Mouse (Mus musculus) erythroblast, adult 5-6 weeks (primary cell): Measurements from ENCODE around the gene Hexa. TPM values are rescaled to one million over a fixed set of nuclear protein-coding genes. Genes with fewer than 3 reads are reported as not detected.

Source experiments
- ATAC-seq: replicated peaks from 2 replicates; pipeline ENCODE4 v1.8.0; 2016; ENCODE audit warnings: moderate number of reproducible peaks, mild to moderate bottlenecking, moderate TSS enrichment, inconsistent platforms; ENCODE audit not compliant: poor library complexity, low FRiP score, severe bottlenecking
- total RNA-seq, 2 experiments: library from RNA; stranded (forward) in 1 of 2; stranded (reverse) in 1 of 2; fragments of 150-400 nt in 1 of 2; fragments of 200-764, 138-1000 nt in 1 of 2; gene quantifications; 2 replicates each; pipeline versions ENCODE4 v1.2.3 to v1.2.4; 2015 to 2017; ENCODE audit warnings: low replicate concordance in 2 of 2

The Hexa gene
- total RNA-seq, 2 experiments from 2014 or later = 24.2 to 52.1 TPM

DNA sequence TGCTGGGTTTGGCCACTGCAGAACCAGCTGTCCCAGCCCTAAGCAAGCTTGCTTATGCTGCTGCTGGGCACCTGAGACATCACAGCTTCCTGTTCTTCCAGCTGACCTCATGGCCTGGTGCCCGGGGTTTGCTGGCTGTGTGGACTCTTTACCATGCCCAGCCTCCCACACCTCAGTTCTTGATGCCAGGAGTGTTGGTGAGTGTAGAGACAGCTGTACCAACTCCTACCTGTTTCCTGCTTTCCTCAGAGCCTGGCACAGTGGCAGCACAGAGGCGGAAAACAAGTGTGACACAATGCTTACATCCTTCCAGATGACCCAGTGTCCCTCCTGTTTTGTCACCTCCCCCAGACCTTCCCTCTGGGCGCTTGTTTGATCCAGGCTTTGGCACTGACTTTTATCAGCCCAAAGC, 12.3 kb downstream of the Hexa start:
- ATAC-seq = no peak

DNA sequence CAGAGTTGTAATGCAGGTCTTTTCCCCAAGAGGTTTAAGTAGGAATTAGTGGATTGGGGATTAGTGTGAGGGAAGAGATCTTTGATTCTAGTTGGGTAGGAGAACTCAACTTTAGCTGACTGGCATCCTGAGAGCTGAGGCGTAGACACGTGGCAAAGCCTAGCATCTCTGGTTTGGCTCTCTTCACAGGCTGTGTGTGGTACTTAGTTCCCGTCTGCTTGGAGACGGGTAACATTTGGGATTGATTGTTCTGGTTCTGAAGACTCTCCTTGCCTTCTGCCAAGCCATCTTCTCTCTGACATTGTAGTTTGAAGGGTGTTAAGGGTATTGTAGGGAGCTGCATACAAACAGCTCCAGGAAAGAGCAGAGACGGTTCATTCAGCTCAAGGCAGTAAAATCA, 13.3 kb downstream of the Hexa start:
- no peak for ATAC-seq

DNA sequence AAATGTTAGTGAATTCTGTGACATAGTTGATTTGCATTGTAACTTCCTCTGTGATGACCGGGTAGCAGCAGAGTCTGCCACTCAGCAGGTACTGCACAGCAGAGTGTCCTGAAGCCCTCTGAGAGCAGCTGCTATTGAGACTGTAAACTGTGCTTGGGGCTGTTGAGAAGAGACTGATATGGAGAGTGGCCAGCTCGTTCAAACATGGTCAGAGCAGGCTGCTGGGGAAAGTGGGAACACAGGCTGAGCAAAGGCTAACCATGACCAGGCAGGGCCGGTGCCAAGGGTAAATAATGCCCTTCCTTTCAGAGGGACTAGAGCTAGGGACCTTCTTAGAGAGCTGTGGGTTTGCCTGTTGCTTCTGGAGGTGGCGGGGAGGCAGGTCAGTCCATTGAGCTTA, 14.4 kb downstream of the Hexa start:
- ATAC-seq = no peak

DNA sequence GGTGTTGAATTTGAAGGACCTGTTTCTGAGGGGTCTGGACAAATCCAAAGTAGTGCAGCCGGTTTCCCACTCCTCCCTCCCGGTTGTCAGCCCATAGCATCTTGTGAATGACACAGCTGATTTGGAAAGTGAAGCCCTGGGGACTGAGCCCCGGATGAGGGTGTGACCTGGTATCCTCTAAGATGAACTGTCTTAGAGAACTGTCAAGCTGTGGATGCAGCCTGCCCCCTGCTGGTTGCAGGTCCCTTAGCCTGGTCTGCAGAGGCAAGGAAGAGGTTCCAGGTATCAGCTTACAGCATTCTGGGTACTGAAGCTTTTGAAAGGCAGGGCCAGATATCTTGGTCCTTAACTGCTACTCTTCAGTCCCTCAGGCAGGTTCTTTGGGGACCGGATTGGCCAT, 26.3 kb downstream of the Hexa start:
- no peak for ATAC-seq

DNA sequence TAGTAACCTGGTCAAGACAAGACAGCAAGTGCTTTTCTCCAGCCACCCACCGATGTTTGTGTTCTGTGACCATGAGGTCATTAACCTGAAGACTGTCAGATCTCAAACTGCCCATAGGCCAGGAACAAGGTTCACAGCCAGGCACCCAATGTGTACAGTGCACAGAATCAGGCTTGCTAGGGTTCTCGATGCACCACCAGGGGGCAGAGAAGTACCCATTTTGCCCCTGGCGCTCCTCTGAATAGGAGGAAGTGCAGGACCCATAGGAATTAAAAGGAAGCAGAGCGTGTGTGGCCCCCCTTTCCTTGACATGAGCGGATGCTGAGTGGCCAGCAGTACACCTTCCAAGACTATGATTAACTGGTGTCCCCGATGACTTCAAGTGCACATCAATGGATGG, 27.8 kb downstream of the Hexa start:
- no peak for ATAC-seq

DNA sequence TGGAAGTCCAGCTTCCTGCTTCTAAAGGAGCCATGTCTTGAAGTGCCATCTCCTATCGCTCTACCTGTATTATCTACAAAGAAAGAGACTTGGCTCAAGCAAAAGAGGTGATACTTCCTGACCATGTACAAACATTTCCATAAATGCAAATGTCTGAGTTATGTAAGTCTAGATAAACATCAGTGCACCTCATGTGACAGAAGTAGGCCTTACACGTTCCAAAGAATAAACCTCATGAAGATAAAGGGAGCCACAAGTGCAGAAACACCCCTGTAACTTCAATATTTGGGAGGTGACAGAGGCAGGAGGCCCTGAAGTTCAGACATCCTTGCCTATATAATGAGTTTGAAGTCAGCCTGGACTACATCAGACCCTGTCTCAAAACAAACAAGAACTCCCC, 32.5 kb downstream of the Hexa start:
- no peak for ATAC-seq

DNA sequence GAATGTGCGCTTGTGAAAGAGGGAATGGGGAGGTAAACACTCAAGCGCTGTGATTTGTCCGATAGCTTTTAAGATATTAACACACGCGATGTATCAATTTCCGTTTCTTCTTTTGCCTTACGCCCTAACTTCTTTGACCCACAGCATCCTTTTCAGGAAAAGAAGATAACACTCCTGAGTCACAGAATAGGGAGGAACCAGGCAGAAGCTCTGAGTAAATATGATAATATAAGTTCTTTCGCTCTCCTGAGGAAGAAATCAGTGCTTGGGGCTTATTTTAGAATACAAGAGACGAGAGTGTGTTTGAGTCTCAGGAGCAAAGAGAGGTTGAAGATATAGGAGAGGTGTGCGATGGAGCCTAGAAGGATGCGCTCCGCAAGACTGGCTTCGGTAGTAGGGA, 38.1 kb downstream of the Hexa start:
- ATAC-seq = no peak

DNA sequence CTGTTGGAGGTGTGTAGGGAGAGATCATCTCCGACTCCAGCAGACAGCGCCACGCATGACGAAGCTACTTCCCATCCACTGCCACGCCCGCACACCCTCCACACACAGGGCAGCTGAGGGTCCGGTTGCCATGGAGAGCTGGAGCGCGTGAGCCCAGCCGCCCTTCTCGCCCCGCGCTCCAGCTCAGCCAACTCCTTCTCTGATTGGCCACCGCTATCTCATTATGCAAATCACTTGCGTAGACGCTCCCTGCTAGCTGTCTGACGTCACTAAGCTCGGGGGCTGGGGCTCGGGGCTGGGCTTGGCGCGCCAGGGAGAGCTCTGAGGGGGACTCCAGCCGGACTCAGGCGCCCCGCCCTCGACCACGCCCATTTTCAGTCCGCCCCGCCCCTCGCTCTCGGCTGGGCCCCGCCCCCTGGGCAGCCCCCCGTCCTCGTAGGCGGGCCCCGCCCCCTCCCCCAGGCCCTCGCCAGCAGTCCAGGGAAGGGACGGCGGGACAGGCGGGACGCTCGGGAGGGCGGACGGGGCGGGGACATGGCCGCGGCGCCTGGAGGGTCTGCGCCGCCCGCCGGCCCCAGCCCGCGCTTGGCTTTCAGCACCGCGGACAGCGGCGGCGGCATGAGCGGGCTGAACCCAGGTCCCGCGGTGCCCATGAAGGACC, 38.6 kb downstream of the Hexa start, which contains the start of gene Celf6:
TSS of gene Celf6 (plus strand) at position 74 of the 661 bp plus-strand sequence.
- peak; percentile 78 for ATAC-seq

DNA sequence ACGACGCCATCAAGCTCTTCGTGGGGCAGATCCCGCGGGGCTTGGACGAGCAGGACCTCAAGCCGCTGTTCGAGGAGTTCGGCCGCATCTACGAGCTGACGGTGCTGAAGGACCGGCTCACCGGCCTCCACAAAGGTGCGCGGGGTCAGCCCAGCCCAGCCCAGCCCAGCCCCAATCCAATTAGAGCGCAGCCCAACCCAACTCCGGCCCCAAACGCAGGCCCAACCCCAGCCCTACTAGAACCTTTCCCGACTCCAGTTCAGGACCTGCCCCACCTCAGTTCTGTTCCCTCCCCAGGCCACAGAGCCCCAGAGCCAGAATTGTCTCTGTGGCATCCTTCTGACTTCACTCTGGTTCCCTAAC, 39.1 kb downstream of the Hexa start:
- no peak for ATAC-seq

DNA sequence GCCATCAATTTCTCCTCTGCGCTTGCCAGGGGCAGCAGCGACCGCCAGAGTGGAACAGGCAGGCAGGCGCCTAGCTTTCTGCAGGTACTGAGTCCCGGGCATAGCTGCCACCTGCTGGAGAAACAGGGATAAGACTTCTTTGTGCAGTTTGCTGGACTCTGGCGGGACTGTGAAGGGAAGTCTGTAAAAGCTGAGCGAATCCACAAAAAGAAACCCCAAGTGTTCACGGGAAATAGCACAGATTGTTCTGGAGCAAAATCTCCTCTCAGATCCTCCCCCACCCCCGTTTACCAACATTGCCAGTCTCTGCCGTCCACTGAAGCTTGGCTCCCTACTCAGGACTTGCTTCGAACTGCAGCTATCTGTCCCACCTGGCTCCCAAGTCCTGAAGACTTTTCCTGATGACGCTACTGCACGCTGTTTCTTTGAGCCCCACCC, 45.5 kb downstream of the Hexa start:
- ATAC-seq = peak; percentile 61; the same call in 1 of the 2 replicates

DNA sequence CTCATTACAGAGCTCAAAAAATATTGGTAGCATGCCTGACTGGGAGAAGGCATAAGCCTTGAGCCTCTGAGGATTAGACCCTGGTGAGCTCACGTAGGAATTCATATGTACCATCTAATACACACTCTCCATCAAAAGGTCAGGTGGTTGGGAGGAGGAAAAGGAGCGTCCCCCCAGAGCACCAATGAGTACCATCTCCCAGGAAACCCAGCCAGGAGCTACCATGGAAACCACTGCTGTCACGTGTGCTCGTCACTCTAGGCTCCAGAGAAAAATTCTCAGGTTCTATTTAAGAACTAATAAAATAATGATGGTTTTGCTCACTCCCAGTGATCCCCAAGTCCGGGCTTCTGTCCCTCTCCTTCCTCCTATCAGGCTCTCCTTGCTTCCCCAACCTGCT, 48.9 kb downstream of the Hexa start:
- no peak for ATAC-seq

DNA sequence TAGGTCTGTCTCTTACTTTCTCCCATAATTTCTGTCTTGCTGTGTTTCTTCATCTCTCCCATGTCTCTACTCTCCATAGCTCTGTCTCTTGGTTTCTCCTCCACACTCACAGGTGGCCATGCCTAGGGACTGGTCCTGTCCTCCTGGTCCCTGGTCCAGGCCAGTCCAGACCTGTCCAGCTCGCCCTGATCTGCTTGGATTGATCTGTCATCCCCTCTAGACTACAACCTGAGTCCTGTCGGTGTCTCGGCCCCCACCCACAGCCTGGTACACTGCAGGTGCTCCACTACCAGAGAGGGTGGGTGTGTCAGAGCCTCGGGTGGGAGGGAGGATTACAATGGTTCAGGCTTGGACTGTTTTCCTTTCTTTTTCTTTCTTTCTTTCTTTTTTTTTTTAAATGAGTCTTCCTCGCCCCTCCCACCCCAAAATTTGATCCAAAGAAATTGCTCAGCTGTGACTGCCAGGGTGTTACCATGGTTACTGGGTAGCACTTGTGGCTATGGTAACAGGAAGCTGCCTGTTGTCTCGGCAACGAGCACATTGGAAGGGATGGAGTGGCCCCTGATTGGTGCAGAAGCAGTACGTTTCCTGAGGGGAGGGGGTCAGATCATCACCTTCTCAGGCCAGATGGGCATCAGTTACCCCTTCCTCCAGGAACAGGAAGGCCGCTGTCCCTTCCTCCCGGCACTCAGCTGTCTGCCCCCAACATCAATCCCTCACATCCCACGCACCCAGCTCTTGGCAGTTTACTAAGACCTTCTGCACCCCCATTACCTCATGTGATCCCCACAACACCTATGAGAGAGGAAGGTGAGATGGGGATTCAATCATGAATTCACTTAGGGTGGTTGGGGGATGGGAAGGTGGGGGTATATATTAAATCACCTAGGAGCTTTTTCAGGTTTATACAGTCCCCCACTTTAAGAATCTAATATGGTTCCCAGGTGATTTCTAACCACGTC, 49.7 kb downstream of the Hexa start:
- ATAC-seq = no peak

DNA sequence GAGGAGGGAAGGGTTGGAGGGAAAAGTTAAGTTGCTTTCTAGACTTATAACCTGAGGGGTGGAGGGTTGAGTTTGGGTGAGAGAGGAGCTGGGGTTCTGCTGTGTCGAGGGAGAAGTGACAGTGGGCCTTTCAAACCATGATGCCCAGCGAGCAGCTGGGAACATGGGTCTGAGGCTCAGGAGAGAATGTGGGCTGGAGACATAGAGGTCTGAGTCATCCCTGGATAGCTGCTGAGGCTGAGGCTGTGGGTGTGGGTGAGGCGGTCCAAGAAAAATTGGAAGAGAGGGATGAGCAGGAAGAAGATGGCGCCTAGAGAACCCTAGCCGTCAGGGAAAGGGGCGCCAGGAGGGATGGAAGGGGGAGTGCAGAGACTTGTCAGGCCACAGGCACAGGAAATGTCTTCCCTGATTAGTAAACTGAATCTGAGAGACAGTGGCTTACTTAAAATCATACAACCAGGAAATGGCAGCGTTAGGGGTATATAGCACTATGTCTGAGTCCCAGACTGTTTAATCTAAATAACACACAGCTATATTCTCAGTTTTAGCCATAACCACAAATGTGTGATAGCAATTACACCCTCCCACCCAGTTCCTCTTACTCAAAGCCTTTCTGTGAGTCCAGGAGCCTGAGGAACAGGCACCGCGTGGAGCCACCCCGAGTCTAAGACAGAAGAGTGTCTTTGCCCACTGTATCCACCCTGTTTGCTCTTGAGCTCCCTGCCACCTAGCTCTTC, 50.5 kb downstream of the Hexa start:
- no peak for ATAC-seq

DNA sequence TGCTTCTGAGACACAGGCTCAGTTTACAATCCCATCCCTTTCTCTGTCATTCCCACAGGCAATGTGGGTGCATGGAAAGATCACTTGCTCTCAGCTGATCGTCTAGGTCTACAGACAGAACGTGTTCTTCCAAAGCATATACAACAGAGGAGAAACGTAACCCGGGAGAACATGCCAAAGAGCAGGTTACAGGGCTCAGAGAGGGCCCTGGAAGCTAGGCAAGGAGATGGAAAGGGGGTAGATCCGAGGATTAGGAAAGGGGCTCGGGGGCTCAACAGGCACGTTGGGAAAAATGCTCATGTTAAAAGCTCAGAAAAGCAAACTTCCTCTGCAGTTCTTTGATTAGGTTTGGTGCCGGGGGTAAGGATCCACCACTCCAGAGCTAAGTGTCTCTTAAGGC, 62.3 kb downstream of the Hexa start:
- ATAC-seq = no peak

DNA sequence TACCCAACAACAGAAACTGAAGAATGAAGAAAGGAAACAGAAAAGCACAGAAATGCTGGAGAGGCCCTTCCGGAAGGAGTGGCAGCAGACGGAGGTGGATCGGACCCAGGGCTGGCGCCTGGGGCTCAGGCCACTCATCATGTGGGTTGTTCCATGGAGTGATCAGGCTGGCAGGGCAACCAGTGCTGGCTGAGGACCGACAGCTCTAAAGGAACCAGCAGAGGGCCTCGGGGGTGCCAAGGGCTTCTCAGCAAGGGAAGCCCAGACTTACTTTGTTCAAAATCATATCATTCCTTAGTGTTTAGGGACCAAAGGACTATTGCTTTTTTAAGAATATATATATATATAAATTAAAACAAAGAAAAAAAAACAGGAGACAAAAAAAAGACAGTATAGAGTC, 66.6 kb downstream of the Hexa start:
- ATAC-seq = no peak

DNA sequence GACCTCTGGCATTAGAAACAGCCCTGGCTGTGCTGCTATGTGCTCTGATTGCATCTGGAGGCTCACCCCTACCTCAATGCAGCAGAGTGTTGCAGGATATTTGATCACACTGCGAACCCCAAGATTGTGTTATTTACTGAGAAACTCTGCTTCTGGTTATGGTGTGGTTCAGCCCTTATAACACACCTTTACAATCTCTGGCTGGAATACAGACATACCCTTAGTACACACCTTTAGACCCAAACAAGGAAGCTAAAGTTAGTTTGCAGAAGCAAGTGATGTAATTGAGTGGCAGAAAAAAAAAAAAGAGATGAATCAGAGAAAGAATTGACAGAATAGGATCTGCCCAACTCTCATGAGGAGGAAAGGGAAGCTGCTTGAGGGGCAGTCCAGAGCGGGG, 71.6 kb downstream of the Hexa start:
- ATAC-seq = no peak

Other genes starting within 250 kb of the Hexa start
- gene Adpgk, start 248.0 kb upstream of the Hexa start, total RNA-seq (2015; ENCODE audit: low replicate concordance) = 79.5 and 126 TPM in 2 replicates
- gene Adpgk, start 248.0 kb upstream of the Hexa start, total RNA-seq (2017; ENCODE audit: low replicate concordance) = 71.7 and 75.5 TPM in 2 replicates
- gene Bbs4, start 186.0 kb upstream of the Hexa start, total RNA-seq (2015; ENCODE audit: low replicate concordance) = 2.5 and 6.1 TPM in 2 replicates
- gene Bbs4, start 186.0 kb upstream of the Hexa start, total RNA-seq (2017; ENCODE audit: low replicate concordance) = 0.85 and 4.0 TPM in 2 replicates
- 42.4 and 49.8 TPM in 2 replicates for gene Arih1, start 52.9 kb upstream of the Hexa start, total RNA-seq (2015; ENCODE audit: low replicate concordance)
- 89.2 and 128 TPM in 2 replicates for gene Arih1, start 52.9 kb upstream of the Hexa start, total RNA-seq (2017; ENCODE audit: low replicate concordance)
- gene Tmem202, start 307 bp downstream of the Hexa start, total RNA-seq (2015; ENCODE audit: low replicate concordance) = not detected in 2 replicates
- not detected in 2 replicates for gene Tmem202, start 307 bp downstream of the Hexa start, total RNA-seq (2017; ENCODE audit: low replicate concordance)
- gene Celf6, start 38.4 kb downstream of the Hexa start, total RNA-seq (2015; ENCODE audit: low replicate concordance) = not detected in 2 replicates
- not detected in 2 replicates for gene Celf6, start 38.4 kb downstream of the Hexa start, total RNA-seq (2017; ENCODE audit: low replicate concordance)
- 3.1 and 5.4 TPM in 2 replicates for gene Parp6, start 77.7 kb downstream of the Hexa start, total RNA-seq (2015; ENCODE audit: low replicate concordance)
- gene Parp6, start 77.7 kb downstream of the Hexa start, total RNA-seq (2017; ENCODE audit: low replicate concordance) = 1.3 and 1.8 TPM in 2 replicates
- 36.3 and 60.8 TPM in 2 replicates for gene Pkm, start 116.8 kb downstream of the Hexa start, total RNA-seq (2015; ENCODE audit: low replicate concordance)
- gene Pkm, start 116.8 kb downstream of the Hexa start, total RNA-seq (2017; ENCODE audit: low replicate concordance) = 150 and 158 TPM in 2 replicates
- gene Gramd2, start 140.6 kb downstream of the Hexa start, total RNA-seq (2015; ENCODE audit: low replicate concordance) = 1.3 TPM in 1 of 2 replicates, not detected in the other
- gene Gramd2, start 140.6 kb downstream of the Hexa start, total RNA-seq (2017; ENCODE audit: low replicate concordance) = not detected in 2 replicates
- 0.96 and 6.1 TPM in 2 replicates for gene Senp8, start 211.2 kb downstream of the Hexa start, total RNA-seq (2015; ENCODE audit: low replicate concordance)
- gene Senp8, start 211.2 kb downstream of the Hexa start, total RNA-seq (2017; ENCODE audit: low replicate concordance) = 0.26 and 1.3 TPM in 2 replicates
- 9.0 and 21.5 TPM in 2 replicates for gene Myo9a, start 211.4 kb downstream of the Hexa start, total RNA-seq (2015; ENCODE audit: low replicate concordance)
- gene Myo9a, start 211.4 kb downstream of the Hexa start, total RNA-seq (2017; ENCODE audit: low replicate concordance) = 8.2 and 13.4 TPM in 2 replicates